Mouse (Mus musculus): ENCODE measurements around the gene AB124611.
"Not testable (repeated sequence)": the region's sequence is repeated elsewhere in the genome, so short reads cannot be mapped to it uniquely, and the experiment has no call there.

Gene AB124611

GRCm38 (mm10) chr9:21525142-21525936 is 637 bp upstream of the AB124611 start:
- DNase-seq (ENCODE audit: low spot score): no peak

- DNase-seq (ENCODE audit: low spot score): no peak
Observed at GRCm38 (mm10) chr9:21526634-21526944, 613 bp downstream of the AB124611 start.

GRCm38 (mm10) chr9:21527100-21527801 is 1.3 kb downstream of the AB124611 start:
- no peak for DNase-seq (ENCODE audit: low spot score)

- no peak for DNase-seq (ENCODE audit: low spot score)
Observed at GRCm38 (mm10) chr9:21527917-21528324, 1.9 kb downstream of the AB124611 start.

GRCm38 (mm10) chr9:21536501-21536900 is 10.5 kb downstream of the AB124611 start:
- no peak for DNase-seq (ENCODE audit: low spot score)

- DNase-seq (ENCODE audit: low spot score): no peak
Observed at GRCm38 (mm10) chr9:21537009-21537408, 11.0 kb downstream of the AB124611 start.

- no peak for DNase-seq (ENCODE audit: low spot score)
Observed at GRCm38 (mm10) chr9:21539981-21540753, 14.2 kb downstream of the AB124611 start.

GRCm38 (mm10) chr9:21542001-21542400 is 16.0 kb downstream of the AB124611 start:
- not testable (repeated sequence) for DNase-seq (ENCODE audit: low spot score)

- no peak for DNase-seq (ENCODE audit: low spot score)
Observed at GRCm38 (mm10) chr9:21545351-21545915, 19.5 kb downstream of the AB124611 start.

GRCm38 (mm10) chr9:21545916-21546788 is 20.2 kb downstream of the AB124611 start:
- peak; percentile 99 for DNase-seq (ENCODE audit: low spot score)

- no peak for DNase-seq (ENCODE audit: low spot score)
Observed at GRCm38 (mm10) chr9:21546789-21547074, 20.8 kb downstream of the AB124611 start, which contains the start of gene Carm1. Gene Carm1, plus strand, starts transcription at chr9:21546894.

GRCm38 (mm10) chr9:21547075-21547941 is 21.3 kb downstream of the AB124611 start:
- DNase-seq (ENCODE audit: low spot score): peak; percentile 22

GRCm38 (mm10) chr9:21551049-21551448 is 25.1 kb downstream of the AB124611 start:
- no peak for DNase-seq (ENCODE audit: low spot score)

GRCm38 (mm10) chr9:21553607-21554273 is 27.8 kb downstream of the AB124611 start:
- no peak for DNase-seq (ENCODE audit: low spot score)

GRCm38 (mm10) chr9:21555198-21555742 is 29.3 kb downstream of the AB124611 start:
- no peak for DNase-seq (ENCODE audit: low spot score)

GRCm38 (mm10) chr9:21556996-21557395 is 31.0 kb downstream of the AB124611 start:
- DNase-seq (ENCODE audit: low spot score): no peak

- DNase-seq (ENCODE audit: low spot score): no peak
Observed at GRCm38 (mm10) chr9:21557556-21557955, 31.6 kb downstream of the AB124611 start.

- no peak for DNase-seq (ENCODE audit: low spot score)
Observed at GRCm38 (mm10) chr9:21558366-21558765, 32.4 kb downstream of the AB124611 start.

GRCm38 (mm10) chr9:21559151-21559550 is 33.2 kb downstream of the AB124611 start:
- no peak for DNase-seq (ENCODE audit: low spot score)

GRCm38 (mm10) chr9:21564420-21564819 is 38.4 kb downstream of the AB124611 start:
- no peak for DNase-seq (ENCODE audit: low spot score)

Measured in ovary, postnatal 14 days (tissue).